Mouse (Mus musculus) gastrocnemius, postnatal 36 days (tissue): ENCODE results near the gene Mmgt2. TPM values are rescaled to one million over a fixed set of nuclear protein-coding genes. Genes with fewer than 3 reads are reported as not detected.

ENCODE experiments used
- DNase-seq, 2 experiments: peaks; one replicate each; pipeline ENCODE4 v3.0.0; 2022
- intact Hi-C: fragments of 180-260 bp; cut with DNase I; formaldehyde crosslinking; loops from one replicate; pipeline ENCODE4 v1.15.1; 2025
- long read RNA-seq, 2 experiments: library from polyadenylated mRNA; stranded (forward); transcript quantifications; one replicate each; pipeline ENCODE4 v2.0.0; 2021
- total RNA-seq, 2 experiments: library from RNA; stranded (reverse); gene quantifications; 2 replicates each; pipeline ENCODE4 v1.2.3; 2021

Gene Mmgt2
- total RNA-seq: 1 to 10 TPM; 3.9 to 4.0 TPM
- long read RNA-seq, experiment 1, partial matches to known transcripts: 5 of 6 reads
- long read RNA-seq, experiment 1, other reads (novel, unspliced or antisense): 1 of 6 reads
- long read RNA-seq, experiment 2, partial matches to known transcripts: 0 of 1 reads
- long read RNA-seq, experiment 2, other reads (novel, unspliced or antisense): 1 of 1 reads

- intact Hi-C loops: loop anchor here (2.0 kb wide), 1 partner anchor 36 kb away; no protein-coding TSS in a partner anchor
- DNase-seq: peak; percentile 91 to 94
These were observed at the start of gene Mmgt2 for GRCm38 (mm10) chr11:62648591-62649391. TSS of gene Mmgt2 (plus strand) at chr11:62648664.

- intact Hi-C loops: no loop called here
- DNase-seq: no peak
These were observed 46.5 kb upstream of the Mmgt2 start for GRCm38 (mm10) chr11:62601732-62602618.

DNA sequence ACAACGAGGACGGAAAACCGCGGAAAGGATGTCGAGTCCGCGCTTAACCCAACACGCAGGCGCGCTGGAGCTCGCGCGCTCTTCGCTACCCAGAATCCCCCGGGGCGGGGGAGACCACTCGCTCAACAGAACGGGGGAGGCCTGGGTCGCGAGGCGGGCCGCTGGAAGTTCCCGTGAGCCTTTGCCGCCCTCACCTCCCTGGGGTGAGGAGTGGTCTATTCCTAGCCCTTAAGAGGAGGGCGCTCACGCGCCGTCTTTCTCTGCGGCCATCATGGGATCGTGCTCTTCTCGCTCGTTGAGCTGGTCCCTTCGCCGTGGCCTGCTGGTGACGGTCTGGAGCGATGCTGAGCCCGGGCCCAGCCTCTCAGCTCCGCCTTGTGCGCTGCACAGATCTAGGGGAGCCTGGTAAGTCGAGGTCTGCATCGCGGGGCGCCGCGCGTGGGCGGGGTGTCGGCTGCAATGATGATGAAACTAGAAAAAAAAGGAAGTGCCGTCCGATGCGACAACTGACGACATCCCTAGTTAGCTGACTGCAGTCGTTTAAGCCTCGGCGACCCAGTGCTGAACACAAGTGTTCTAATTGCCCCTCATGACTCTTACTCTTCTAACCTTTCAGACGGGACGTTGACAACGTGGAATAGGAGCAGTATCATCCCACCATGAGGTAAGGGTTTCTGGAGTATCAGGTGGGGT lies 45.7 kb upstream of the Mmgt2 start:
- DNase-seq: peak; percentile 91 to 96
- intact Hi-C loops: no loop called here

GRCm38 (mm10) chr11:62603312-62604056 lies 45.0 kb upstream of the Mmgt2 start:
- intact Hi-C loops: no loop called here
- no peak for DNase-seq

DNA sequence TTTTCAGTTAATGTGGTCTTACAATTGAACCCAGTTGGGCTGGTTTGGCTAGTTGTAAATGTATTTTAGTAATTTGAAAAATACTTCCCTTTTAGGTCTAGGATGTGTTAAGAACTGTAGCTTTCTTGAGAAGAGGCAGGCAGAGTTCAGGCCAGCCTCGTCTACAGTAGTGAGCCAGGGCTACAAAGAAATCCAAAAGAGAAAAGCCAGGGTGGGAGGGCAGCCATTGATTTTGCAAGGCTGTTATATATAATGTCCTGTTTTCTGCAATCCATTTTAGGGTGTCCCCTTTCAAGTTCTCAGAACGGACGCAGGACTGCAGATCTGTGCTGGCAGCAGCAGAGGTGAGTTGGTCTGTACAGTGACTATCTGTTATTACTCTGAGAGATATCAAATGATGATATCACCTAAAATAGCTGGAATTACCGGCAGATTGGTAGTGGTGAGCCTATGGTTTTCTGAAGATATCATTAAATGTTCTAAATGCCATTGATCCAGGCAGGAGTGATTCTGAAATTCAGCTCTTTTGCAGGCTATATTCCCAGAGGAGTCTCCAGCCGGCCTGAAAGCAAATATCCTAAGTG lies 44.2 kb upstream of the Mmgt2 start:
- intact Hi-C loops: no loop called here
- DNase-seq: no peak

DNA sequence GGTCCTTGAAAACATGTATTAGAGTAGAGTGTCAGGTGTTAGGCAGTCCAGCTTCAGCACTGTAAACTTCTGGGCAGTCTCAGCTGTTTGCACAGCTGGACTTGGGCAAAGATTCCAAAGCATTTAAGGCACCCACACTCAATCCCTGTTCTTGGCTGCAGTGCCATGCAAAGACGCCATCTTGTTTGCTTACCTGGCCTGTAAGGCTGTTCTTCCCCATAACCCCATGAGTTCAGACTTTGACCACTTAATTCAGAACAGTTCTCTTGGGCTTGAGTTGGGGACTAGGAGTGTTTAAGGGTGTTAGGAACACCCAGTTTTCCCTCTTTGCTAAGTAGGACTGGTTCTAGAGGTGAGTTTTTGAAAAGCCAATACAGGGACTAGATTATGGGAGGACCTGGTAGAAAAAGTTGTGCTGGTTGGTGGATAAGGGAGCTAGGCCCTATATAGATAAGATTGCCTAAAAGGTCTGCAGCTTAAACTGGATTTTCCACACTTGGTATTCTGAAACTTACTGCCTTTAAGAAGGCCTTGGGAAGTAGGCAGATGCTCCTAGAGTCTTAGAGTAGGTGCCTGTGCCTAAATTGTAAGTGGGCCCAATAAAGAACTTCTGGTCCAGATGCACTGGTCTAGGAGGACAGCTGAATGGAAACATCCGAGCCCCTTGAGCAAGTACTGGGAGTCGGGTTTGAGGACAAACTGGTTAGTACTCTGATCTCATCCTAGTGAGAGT lies 43.4 kb upstream of the Mmgt2 start:
- intact Hi-C loops: no loop called here
- no peak for DNase-seq

DNA sequence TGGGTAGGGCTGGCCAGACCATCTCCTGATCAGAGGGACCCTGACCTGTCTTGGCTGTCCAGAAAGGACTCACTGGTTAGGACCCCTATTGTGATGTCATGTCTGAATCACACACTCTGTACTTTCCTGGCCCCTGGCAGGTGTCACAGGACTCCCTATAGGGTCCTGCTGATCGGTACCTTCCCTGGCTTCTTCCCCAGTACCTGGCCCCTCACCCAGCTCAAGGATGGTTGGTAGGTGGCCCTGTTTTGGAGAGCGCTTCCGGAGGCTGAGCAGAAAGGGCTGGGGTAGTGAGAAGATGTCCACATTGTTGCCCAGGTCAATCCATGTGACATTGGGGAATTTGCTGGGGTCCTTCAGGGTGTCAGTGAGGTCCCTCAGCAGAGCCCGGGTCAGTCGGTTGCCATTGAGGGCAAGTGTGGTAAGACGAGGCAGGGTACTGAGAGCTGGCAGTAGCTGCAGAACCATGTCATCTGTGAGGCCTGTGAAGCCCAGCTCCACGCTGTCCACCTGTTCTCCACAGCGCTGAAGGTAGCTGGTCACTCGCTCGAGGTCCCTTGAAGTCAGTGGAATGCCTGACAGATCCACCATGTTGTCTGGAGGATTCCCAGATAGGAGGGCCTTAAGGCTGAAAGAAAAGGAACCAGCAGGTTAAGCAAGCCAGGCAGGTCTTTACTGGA lies 42.7 kb upstream of the Mmgt2 start:
- no peak for DNase-seq
- intact Hi-C loops: no loop called here

GRCm38 (mm10) chr11:62606299-62607169 lies 41.9 kb upstream of the Mmgt2 start:
- intact Hi-C loops: no loop called here
- no peak for DNase-seq

- no peak for DNase-seq
- intact Hi-C loops: no loop called here
These were observed 41.1 kb upstream of the Mmgt2 start for GRCm38 (mm10) chr11:62607170-62607951.

DNA sequence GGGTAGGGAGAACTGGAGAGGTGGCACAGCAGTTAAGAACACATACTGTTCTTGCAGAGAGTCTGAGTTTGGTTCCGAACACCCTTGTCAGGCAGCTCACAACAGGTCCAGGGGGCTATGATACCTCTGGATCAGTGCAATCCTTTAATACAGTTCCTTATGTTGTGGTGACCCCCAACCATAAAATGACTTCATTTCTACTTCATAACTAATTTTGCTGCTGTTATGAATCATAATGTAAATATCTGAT lies 40.6 kb upstream of the Mmgt2 start:
- intact Hi-C loops: no loop called here
- DNase-seq: no peak

GRCm38 (mm10) chr11:62608826-62609675 lies 39.4 kb upstream of the Mmgt2 start:
- intact Hi-C loops: no loop called here
- no peak for DNase-seq

- intact Hi-C loops: no loop called here
- DNase-seq: no peak
These were observed 38.2 kb upstream of the Mmgt2 start for GRCm38 (mm10) chr11:62610304-62610703.

DNA sequence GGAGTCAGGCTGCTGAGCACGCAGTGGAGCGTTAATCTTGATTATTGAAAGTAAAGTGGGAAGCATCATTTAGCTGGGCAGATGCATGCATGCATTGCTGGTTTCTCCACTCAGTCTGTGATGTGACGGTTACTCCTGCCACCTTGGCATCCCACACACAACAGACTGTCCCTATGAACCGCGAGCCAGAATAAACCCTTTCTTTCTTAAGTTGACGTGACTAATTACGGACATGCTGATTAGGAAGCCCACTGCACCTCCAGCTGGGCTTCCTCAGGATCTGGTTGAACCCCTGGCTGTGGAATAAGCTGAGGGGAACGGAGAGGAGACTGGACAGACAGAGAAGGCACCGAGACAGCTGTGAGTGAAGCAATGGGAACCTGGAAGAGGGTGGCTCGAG lies 35.9 kb upstream of the Mmgt2 start:
- intact Hi-C loops: loop anchor here (1.0 to 2.0 kb wide), 2 partner anchors 36 to 63 kb away; partner anchors contain the start of genes Lrrc75a and Mmgt2

DNA sequence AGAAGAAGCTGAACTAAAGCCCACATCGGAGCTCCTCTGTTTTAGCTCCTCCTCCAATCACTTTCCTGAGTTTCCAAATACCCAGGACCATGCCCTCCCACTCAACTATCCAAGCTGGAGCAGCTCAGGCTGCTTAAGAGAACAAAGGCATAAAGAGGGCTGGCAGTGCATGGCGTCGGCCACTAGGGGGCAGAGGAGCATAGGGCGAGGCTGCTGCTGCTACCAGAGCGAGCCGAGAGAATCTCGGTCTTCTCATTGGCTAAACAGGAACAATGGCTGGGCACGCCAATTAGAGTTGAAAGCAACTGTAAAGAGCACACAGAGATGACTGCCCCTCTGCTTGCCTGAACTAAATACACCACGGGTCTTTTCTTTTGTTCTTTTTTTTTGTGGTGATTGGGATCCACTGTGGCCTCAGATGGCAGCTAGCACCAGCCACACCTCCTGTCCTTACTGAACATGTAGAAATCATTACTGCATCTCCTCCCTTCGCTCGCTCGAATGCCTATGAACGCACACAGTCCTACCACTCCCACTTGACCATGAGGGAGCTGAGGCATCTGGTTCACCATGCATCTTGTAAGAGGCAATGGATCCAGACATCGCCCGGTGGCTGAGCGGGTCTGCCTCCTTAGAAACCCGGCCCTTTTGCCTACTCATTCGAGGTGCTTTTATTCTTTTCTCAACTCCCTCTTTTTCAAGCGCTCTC lies 34.7 kb upstream of the Mmgt2 start:
- DNase-seq: peak; percentile 83 to 91
- intact Hi-C loops: loop anchor here (1.0 to 2.0 kb wide), 2 partner anchors 35 to 61 kb away; partner anchors contain the start of genes Lrrc75a and Mmgt2

More for the DNA sequence above, 35.9 kb upstream of the Mmgt2 start:
- DNase-seq: no peak

DNA sequence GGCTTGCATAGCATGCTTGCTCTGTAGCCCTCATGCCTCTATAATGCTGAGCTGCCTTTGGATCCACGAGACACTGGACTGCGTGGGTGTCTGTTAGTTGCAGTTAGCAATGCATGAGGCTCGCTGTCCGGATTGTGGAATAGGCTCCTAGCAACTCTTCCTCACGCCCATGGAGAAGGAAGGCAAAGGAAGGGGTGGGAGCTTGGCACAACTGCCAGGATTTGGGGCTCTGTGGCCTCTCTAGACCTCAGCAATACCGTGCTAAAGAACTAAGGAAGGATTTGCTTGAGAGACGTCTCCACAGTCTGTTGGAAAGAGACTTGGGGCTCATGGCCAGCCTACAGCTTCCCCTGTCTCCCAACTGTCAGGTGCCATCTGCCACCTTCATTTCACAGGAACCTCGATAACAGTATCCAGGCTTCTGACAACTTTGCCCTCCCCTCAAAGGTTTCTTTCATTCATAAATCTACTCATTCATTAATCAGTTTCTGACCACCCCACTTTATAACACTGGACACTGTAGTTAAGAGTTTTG lies 33.5 kb upstream of the Mmgt2 start:
- DNase-seq: no peak
- intact Hi-C loops: no loop called here
